Mouse (Mus musculus) ES-Bruce4 (cell line): ENCODE measurements around the gene Cd2.

Source experiments
- CTCF ChIP-seq: IDR thresholded peaks from one replicate; pipeline ENCODE4 v1.8.1; 2011; ENCODE audit warnings: low read depth, low read length
- EP300 ChIP-seq: IDR thresholded peaks from 2 replicates; pipeline ENCODE4 v1.6.1; 2011; ENCODE audit warnings: low read depth, low read length; ENCODE audit not compliant: insufficient read depth
- POLR2A ChIP-seq: IDR thresholded peaks from one replicate; pipeline ENCODE4 v1.8.1; 2011; ENCODE audit warnings: low read length; ENCODE audit not compliant: insufficient read depth

GRCm38 (mm10) chr3:101299591-101299990 lies 11.9 kb upstream of the Cd2 start:
- no peak for TF ChIP-seq CTCF
- TF ChIP-seq EP300 = no peak
- no peak for TF ChIP-seq POLR2A
